Mouse (Mus musculus): Measurements from ENCODE around the gene Fcgr3. TPM values are rescaled to one million over a fixed set of nuclear protein-coding genes. Genes with fewer than 3 reads are reported as not detected.
"Not testable (repeated sequence)": the region's sequence is repeated elsewhere in the genome, so short reads cannot be mapped to it uniquely, and the experiment has no call there.

Fcgr3 gene
- total and polyA plus RNA-seq, 2 experiments, result 4.5 to 14.5 TPM

- DNase-seq (ENCODE audit: extremely low read depth, low read depth, low spot score); H3K9ac ChIP-seq (ENCODE audit: low read depth, low read length); H3K4me1 ChIP-seq (ENCODE audit: control insufficient read depth, insufficient read depth, low read length); H3K27ac ChIP-seq (replicated peaks; ENCODE audit: insufficient read depth, low read depth, low read length); H3K27me3 ChIP-seq (ENCODE audit: control insufficient read depth, insufficient read depth, low read length); H3K4me3 ChIP-seq (ENCODE audit: insufficient read depth, low read depth, low read length); H3K79me2 ChIP-seq (ENCODE audit: control insufficient read depth, insufficient read depth, low read length); H3K36me3 ChIP-seq (ENCODE audit: control insufficient read depth, insufficient read depth, low read length): not testable (repeated sequence)
- WGBS, result 22% methylated on average over 12 of the region's 12 CpGs
Observed at GRCm38 (mm10) chr1:171078419-171078818, 13.7 kb upstream of the Fcgr3 start.

GRCm38 (mm10) chr1:171077955-171078354, 13.2 kb upstream of the Fcgr3 start:
- not testable (repeated sequence) for H3K36me3 ChIP-seq (ENCODE audit: control insufficient read depth, insufficient read depth, low read length); H3K79me2 ChIP-seq (ENCODE audit: control insufficient read depth, insufficient read depth, low read length); H3K27ac ChIP-seq (replicated peaks; ENCODE audit: insufficient read depth, low read depth, low read length); H3K4me1 ChIP-seq (ENCODE audit: control insufficient read depth, insufficient read depth, low read length); H3K9ac ChIP-seq (ENCODE audit: low read depth, low read length); H3K4me3 ChIP-seq (ENCODE audit: insufficient read depth, low read depth, low read length); DNase-seq (ENCODE audit: extremely low read depth, low read depth, low spot score); H3K27me3 ChIP-seq (ENCODE audit: control insufficient read depth, insufficient read depth, low read length)
- 3% methylated on average over 19 of the region's 27 CpGs for WGBS

- H3K9ac ChIP-seq (ENCODE audit: low read depth, low read length); H3K4me1 ChIP-seq (ENCODE audit: control insufficient read depth, insufficient read depth, low read length); DNase-seq (ENCODE audit: extremely low read depth, low read depth, low spot score); H3K36me3 ChIP-seq (ENCODE audit: control insufficient read depth, insufficient read depth, low read length); H3K27me3 ChIP-seq (ENCODE audit: control insufficient read depth, insufficient read depth, low read length); H3K4me3 ChIP-seq (ENCODE audit: insufficient read depth, low read depth, low read length); H3K27ac ChIP-seq (replicated peaks; ENCODE audit: insufficient read depth, low read depth, low read length); H3K79me2 ChIP-seq (ENCODE audit: control insufficient read depth, insufficient read depth, low read length): not testable (repeated sequence)
- WGBS, result 49% methylated on average over 5 of the region's 5 CpGs
Observed at GRCm38 (mm10) chr1:171077192-171077591, 12.5 kb upstream of the Fcgr3 start.

GRCm38 (mm10) chr1:171076176-171076575, 11.4 kb upstream of the Fcgr3 start:
- H3K4me1 ChIP-seq (ENCODE audit: control insufficient read depth, insufficient read depth, low read length); H3K4me3 ChIP-seq (ENCODE audit: insufficient read depth, low read depth, low read length); H3K36me3 ChIP-seq (ENCODE audit: control insufficient read depth, insufficient read depth, low read length); H3K79me2 ChIP-seq (ENCODE audit: control insufficient read depth, insufficient read depth, low read length); H3K27ac ChIP-seq (replicated peaks; ENCODE audit: insufficient read depth, low read depth, low read length); H3K9ac ChIP-seq (ENCODE audit: low read depth, low read length); H3K27me3 ChIP-seq (ENCODE audit: control insufficient read depth, insufficient read depth, low read length); DNase-seq (ENCODE audit: extremely low read depth, low read depth, low spot score): not testable (repeated sequence)
- WGBS, result 76% methylated on average over 5 of the region's 5 CpGs

GRCm38 (mm10) chr1:171074283-171074682, 9.5 kb upstream of the Fcgr3 start:
- not testable (repeated sequence) for DNase-seq (ENCODE audit: extremely low read depth, low read depth, low spot score); H3K4me3 ChIP-seq (ENCODE audit: insufficient read depth, low read depth, low read length)
- WGBS, result 14% methylated on average over 7 of the region's 10 CpGs

GRCm38 (mm10) chr1:171072217-171072616, 7.5 kb upstream of the Fcgr3 start:
- H3K27me3 ChIP-seq (ENCODE audit: control insufficient read depth, insufficient read depth, low read length), result peaks cover 19% of the 10 kb centered on the region
- not testable (repeated sequence) for DNase-seq (ENCODE audit: extremely low read depth, low read depth, low spot score); H3K4me3 ChIP-seq (ENCODE audit: insufficient read depth, low read depth, low read length); H3K27ac ChIP-seq (replicated peaks; ENCODE audit: insufficient read depth, low read depth, low read length); H3K9ac ChIP-seq (ENCODE audit: low read depth, low read length); H3K79me2 ChIP-seq (ENCODE audit: control insufficient read depth, insufficient read depth, low read length); H3K4me1 ChIP-seq (ENCODE audit: control insufficient read depth, insufficient read depth, low read length); H3K36me3 ChIP-seq (ENCODE audit: control insufficient read depth, insufficient read depth, low read length)
- WGBS, result no CpG with 5 or more reads among the region's 45 CpGs

More at GRCm38 (mm10) chr1:171074283-171074682, 9.5 kb upstream of the Fcgr3 start:
- not testable (repeated sequence) for H3K27ac ChIP-seq (replicated peaks; ENCODE audit: insufficient read depth, low read depth, low read length); H3K79me2 ChIP-seq (ENCODE audit: control insufficient read depth, insufficient read depth, low read length); H3K9ac ChIP-seq (ENCODE audit: low read depth, low read length); H3K36me3 ChIP-seq (ENCODE audit: control insufficient read depth, insufficient read depth, low read length); H3K4me1 ChIP-seq (ENCODE audit: control insufficient read depth, insufficient read depth, low read length)
- peaks cover 15% of the 10 kb centered on the region for H3K27me3 ChIP-seq (ENCODE audit: control insufficient read depth, insufficient read depth, low read length)

GRCm38 (mm10) chr1:171071726-171072125, 7.0 kb upstream of the Fcgr3 start:
- H3K4me3 ChIP-seq (ENCODE audit: insufficient read depth, low read depth, low read length); H3K79me2 ChIP-seq (ENCODE audit: control insufficient read depth, insufficient read depth, low read length); H3K4me1 ChIP-seq (ENCODE audit: control insufficient read depth, insufficient read depth, low read length); H3K36me3 ChIP-seq (ENCODE audit: control insufficient read depth, insufficient read depth, low read length); DNase-seq (ENCODE audit: extremely low read depth, low read depth, low spot score); H3K27ac ChIP-seq (replicated peaks; ENCODE audit: insufficient read depth, low read depth, low read length); H3K9ac ChIP-seq (ENCODE audit: low read depth, low read length): not testable (repeated sequence)
- WGBS, result no CpG with 5 or more reads among the region's 35 CpGs
- peaks cover 18% of the 10 kb centered on the region for H3K27me3 ChIP-seq (ENCODE audit: control insufficient read depth, insufficient read depth, low read length)

GRCm38 (mm10) chr1:171070879-171071278, 6.1 kb upstream of the Fcgr3 start:
- WGBS, result 23% methylated on average over 16 of the region's 16 CpGs
- H3K27me3 ChIP-seq (ENCODE audit: control insufficient read depth, insufficient read depth, low read length), result peaks cover 18% of the 10 kb centered on the region
- H3K36me3 ChIP-seq (ENCODE audit: control insufficient read depth, insufficient read depth, low read length); DNase-seq (ENCODE audit: extremely low read depth, low read depth, low spot score); H3K4me1 ChIP-seq (ENCODE audit: control insufficient read depth, insufficient read depth, low read length); H3K79me2 ChIP-seq (ENCODE audit: control insufficient read depth, insufficient read depth, low read length); H3K9ac ChIP-seq (ENCODE audit: low read depth, low read length); H3K4me3 ChIP-seq (ENCODE audit: insufficient read depth, low read depth, low read length); H3K27ac ChIP-seq (replicated peaks; ENCODE audit: insufficient read depth, low read depth, low read length): not testable (repeated sequence)

- not testable (repeated sequence) for DNase-seq (ENCODE audit: extremely low read depth, low read depth, low spot score); H3K36me3 ChIP-seq (ENCODE audit: control insufficient read depth, insufficient read depth, low read length); H3K27ac ChIP-seq (replicated peaks; ENCODE audit: insufficient read depth, low read depth, low read length); H3K4me3 ChIP-seq (ENCODE audit: insufficient read depth, low read depth, low read length); H3K9ac ChIP-seq (ENCODE audit: low read depth, low read length); H3K4me1 ChIP-seq (ENCODE audit: control insufficient read depth, insufficient read depth, low read length); H3K79me2 ChIP-seq (ENCODE audit: control insufficient read depth, insufficient read depth, low read length)
- WGBS, result 69% methylated on average over 3 of the region's 3 CpGs
- H3K27me3 ChIP-seq (ENCODE audit: control insufficient read depth, insufficient read depth, low read length), result peaks cover 22% of the 10 kb centered on the region
Observed at GRCm38 (mm10) chr1:171069508-171069907, 4.8 kb upstream of the Fcgr3 start.
